Mouse (Mus musculus): ENCODE measurements around the gene Grk5.

The Grk5 gene

DNA sequence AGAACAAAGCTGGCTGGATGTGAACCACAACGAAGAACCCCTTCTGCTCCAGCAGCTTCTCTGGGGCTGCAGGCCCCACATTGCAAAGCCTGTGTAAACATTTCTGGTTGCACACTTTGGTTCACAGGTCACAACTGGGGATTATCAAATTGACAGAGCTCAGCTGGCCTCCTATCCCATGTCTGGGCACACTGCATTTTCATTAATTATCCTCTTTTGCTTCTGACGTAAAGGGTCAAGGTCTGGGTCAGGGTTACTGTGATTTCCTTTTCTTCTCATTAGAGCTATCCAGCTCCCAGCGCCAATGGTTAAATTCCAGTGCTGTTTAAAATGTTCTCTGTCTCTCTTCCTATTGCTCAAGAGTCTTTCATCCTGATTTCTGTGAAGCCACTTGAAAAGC lies 168.0 kb downstream of the Grk5 start:
- in situ Hi-C loops (cut with MseI, MboI), result no loop called here

- in situ Hi-C loops (cut with MseI, MboI), result no loop called here
Measured at GRCm38 (mm10) chr19:61064386-61064785, 174.8 kb downstream of the Grk5 start.

DNA sequence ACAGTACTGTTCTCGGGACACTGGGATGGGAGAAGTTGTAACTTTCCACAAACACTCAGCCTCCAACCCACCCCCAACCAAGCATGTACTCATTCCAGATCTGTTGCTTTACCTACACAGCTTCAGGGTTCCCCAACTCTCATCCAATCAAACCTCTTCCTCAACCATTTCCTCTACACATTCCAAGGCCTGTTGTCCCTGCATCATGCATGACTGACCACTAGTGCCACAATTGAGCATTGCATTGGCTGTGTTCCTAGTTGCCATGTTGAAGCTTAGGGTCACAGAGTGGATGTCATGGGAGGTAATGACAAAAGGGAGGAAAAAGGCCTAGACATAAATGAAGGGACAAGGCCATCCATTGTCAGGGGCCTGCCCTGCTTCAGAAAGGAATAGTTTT lies 175.5 kb downstream of the Grk5 start:
- in situ Hi-C loops (cut with MseI, MboI), result no loop called here

GRCm38 (mm10) chr19:61078622-61079021 lies 189.1 kb downstream of the Grk5 start:
- in situ Hi-C loops (cut with MseI, MboI), result no loop called here

GRCm38 (mm10) chr19:61080251-61080749 lies 190.8 kb downstream of the Grk5 start:
- in situ Hi-C loops (cut with MseI, MboI), result loop anchor here in 1 of 2 experiments (5.0 kb wide), 1 partner anchor 188 kb away; no protein-coding TSS in a partner anchor

DNA sequence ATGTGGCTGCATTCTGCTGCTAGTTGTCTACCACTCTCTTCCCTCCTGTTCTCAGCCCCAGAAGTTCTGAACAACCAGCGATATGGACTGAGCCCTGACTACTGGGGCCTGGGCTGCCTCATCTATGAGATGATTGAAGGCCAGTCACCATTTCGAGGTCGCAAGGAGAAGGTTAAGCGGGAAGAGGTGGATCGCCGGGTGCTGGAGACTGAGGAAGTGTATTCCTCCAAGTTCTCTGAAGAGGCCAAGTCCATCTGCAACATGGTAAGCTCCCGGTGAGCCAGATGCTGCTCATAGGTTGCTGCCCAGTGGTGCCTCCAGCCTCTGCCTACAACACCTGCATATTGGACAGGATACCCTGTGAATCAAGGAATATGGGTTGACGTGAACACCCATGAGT lies 193.5 kb downstream of the Grk5 start:
- in situ Hi-C loops (cut with MseI, MboI), result loop anchor here in 1 of 2 experiments (5.0 kb wide), 1 partner anchor 191 kb away; no protein-coding TSS in a partner anchor

DNA sequence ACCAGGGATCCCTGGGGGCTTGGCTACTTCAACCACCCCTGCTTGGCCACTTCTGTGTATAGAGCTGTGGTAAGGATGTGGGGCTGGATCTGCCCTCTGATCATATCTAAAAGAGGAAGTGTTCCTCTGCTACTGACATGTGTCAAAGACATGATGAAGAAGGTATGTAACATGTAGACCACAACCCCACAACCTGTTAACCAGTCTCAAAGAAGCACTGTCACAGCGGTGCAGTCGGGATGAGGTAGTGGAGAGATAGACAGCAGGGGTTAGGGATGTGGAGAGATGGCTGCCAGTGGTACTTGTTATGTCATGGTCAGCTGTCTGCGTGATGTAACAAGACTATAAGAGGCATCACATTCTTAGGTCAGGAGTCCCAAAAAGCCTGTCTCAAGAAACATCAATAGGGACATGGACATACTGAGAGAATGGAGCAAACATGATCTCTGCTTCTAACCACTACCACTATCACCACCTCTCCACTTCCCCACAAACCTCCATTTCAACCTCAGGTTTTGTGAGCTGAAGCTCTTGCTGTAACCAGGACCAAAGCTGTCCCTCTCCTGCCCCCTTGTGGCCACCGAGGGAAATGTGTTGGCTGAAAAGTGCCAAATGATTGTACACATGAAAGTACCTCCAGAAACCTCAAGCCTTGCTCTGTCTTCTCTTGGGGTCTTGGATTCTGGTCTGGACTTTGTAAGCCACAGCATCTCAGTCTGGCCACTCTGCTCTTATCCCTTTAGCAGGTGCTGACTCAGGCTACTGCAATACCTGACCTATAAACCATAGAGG lies 194.8 kb downstream of the Grk5 start:
- in situ Hi-C loops (cut with MseI, MboI), result loop anchor here in 1 of 2 experiments (5.0 kb wide), 1 partner anchor 192 kb away; no protein-coding TSS in a partner anchor

GRCm38 (mm10) chr19:61085217-61085616 lies 195.7 kb downstream of the Grk5 start:
- in situ Hi-C loops (cut with MseI, MboI), result loop anchor here in 1 of 2 experiments (5.0 kb wide), 1 partner anchor 203 kb away; no protein-coding TSS in a partner anchor

- in situ Hi-C loops (cut with MseI, MboI), result loop anchor here in 1 of 2 experiments (5.0 kb wide), 1 partner anchor 205 kb away; no protein-coding TSS in a partner anchor
Measured at GRCm38 (mm10) chr19:61087781-61088180, 198.2 kb downstream of the Grk5 start.

DNA sequence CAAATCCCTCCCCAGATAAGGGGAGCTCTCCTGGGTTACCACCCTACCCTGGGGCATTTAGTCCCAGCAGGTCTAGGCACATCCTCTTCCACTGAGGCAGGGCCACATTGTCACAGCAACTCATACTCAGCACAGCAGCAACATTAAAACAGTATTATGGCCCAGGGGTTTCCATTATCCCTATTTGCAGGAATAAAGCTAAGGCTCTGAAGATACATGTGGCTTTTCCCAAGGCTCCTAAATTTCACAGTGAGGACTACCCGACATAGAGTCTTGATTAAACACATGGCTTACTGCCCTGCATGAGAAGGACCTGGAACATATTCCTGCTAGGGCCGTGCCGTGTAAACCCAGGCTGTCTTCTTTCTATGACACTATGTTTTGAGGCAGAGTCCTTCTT lies 199.5 kb downstream of the Grk5 start:
- in situ Hi-C loops (cut with MseI, MboI), result loop anchor here in 1 of 2 experiments (5.0 kb wide), 1 partner anchor 207 kb away; no protein-coding TSS in a partner anchor

GRCm38 (mm10) chr19:61090541-61090940 lies 201.0 kb downstream of the Grk5 start:
- in situ Hi-C loops (cut with MseI, MboI), result no loop called here

GRCm38 (mm10) chr19:61096776-61097175 lies 207.2 kb downstream of the Grk5 start:
- in situ Hi-C loops (cut with MseI, MboI), result no loop called here

DNA sequence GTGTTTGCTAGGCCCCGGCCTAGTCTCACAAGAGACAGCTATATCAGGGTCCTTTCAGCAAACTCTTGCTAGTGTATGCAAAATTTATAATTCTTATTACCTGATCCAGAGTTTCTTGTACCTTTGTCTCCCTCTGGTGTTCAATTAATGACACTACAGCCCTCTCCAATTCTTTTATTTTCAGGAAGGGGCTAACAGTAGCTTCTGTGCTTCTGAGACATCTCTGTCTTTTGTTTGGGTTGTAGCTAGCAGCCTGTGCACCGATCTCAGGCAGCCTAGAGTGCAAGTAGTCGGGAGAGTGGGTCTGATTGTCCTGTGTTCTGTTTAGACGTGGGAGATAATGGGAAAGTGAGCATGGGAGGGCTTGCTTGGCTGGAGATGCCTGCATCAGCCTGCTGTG lies 208.2 kb downstream of the Grk5 start:
- in situ Hi-C loops (cut with MseI, MboI), result no loop called here

- in situ Hi-C loops (cut with MseI, MboI), result no loop called here
Measured at GRCm38 (mm10) chr19:61110184-61110583, 220.6 kb downstream of the Grk5 start.

DNA sequence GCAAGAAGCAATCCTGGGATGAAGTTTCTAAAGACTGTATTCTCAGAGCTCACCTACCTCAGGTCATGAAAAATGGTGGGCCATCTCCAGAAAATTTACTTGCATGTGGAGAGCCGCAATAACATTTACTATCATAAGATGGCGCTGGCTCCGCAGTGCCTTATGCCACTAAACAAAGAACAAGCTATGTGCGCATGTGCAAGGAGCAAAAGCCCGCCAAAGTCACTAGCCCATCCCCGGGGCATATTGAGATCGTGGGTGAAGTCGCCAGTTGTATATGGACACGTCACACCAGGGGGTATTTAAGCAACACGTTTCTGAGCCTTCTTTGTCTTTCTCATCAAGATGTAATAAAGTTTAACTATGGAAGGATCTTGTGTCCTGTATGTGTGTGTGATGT lies 241.5 kb downstream of the Grk5 start:
- in situ Hi-C loops (cut with MseI, MboI), result no loop called here

GRCm38 (mm10) chr19:61138655-61139054 lies 249.1 kb downstream of the Grk5 start:
- in situ Hi-C loops (cut with MseI, MboI), result no loop called here

GRCm38 (mm10) chr19:61140342-61141206 lies 251.0 kb downstream of the Grk5 start, which contains the start of gene Zfp950:
Gene Zfp950, minus strand, starts transcription at chr19:61140840.
- in situ Hi-C loops (cut with MseI, MboI), result no loop called here

GRCm38 (mm10) chr19:61141299-61141698 lies 251.8 kb downstream of the Grk5 start:
- in situ Hi-C loops (cut with MseI, MboI), result no loop called here

Data from mouse trophoblast stem cell (cell line).